Mouse (Mus musculus) c-Kit-negative CD71-positive TER-119-positive erythroid progenitor cells, embryonic 14.5 days (primary cell): ENCODE results near the gene Gtpbp8.
A peak's percentile ranks its signal among the peaks of the same experiment; 100 is the strongest.

Source experiments
- DNase-seq: peaks from one replicate; pipeline ENCODE4 v3.0.0-alpha.2; 2013; ENCODE audit warnings: low read depth, low spot score

Gtpbp8 gene

DNA sequence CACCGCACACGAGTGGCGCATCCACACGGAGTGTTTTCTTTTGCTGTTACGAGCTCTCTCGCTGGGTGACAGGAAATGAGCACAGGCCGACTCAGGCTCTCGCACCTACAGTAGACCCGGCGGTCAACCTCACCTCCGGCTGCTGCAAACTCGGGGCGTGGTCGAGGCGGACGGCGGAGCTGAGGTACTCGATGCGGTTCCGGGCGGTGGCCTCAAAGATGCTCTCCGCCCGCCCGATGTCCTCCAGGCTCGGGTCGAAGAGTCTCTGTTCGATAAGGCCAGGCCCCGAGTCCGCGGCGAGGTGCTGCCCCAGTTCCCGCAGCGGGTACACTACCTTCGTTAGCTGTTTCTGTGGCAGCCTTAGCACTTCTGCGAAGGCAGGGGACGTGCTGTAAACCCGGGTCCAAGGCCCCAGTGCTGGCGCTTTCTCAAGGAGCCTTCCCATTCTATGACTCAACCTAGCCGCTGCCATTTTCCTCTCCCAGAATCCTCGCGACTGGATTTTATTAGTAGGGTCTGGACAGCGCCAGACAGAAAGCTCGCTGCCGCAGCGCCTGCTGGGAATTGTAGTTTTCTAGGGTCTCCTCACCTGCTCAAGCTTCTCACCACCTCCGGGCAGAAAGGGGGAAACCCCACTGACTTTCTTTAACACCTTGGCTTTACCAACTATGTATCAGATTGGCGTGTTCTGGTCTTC is at the start of gene Gtpbp8:
Gene Gtpbp8 (minus strand): TSS at position 498 of the 697 bp plus-strand sequence.
- DNase-seq: peak; percentile 68

DNA sequence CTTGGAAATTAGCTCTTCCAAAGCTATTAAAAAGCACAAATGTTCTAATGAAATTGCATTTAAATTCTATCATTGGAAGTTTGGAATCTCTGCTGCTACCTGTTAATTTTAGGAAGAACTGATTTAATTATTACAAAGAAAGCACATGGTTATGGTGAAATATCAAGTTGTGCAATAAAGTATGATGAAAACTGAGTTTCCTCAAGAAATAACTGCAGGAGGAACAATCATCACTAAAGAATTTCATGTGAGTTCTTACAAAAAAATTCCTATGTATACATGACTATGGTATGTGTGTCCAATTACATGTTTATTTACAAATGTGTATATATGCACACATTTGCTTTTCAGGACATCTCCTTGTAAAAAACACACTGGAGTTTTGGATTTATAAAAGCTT is 48.3 kb upstream of the Gtpbp8 start:
- DNase-seq: no peak

DNA sequence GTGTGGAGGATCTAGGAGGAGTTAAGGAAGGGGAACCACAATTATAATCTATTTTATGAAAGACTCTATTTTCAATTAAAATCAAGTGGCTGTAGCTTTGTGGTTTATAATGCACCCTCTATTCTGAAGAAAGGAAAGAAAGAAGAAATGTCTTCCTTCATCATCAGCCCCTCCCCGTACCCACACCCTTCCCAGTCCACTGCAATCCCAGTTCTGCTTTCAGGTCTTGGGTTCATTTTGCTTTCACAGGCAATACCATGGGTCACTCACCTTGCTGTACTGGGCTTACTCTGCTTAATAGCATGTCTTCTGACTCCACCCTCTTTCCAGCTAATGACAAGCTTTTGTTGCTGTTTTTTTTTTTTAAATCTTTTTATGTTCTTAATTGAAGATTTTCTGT is 40.8 kb upstream of the Gtpbp8 start:
- no peak for DNase-seq

DNA sequence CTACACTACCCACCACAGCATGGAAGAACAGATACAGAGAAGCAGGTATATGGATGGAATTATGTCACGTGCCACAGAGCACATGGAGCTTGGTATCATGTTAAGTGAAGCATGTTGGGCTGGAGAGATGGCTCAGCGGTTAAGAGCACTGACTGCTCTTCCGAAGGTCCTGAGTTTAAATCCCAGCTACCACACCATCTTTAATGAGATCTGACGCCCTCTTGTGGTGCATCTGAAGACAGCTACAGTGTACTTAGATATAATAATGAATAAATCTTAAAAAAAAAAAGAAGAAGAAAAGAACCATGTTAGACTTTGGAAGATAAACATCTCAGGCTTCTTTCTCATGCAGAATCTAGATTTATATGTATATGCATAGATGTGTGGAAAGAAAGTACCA is 34.6 kb upstream of the Gtpbp8 start:
- DNase-seq: no peak

DNA sequence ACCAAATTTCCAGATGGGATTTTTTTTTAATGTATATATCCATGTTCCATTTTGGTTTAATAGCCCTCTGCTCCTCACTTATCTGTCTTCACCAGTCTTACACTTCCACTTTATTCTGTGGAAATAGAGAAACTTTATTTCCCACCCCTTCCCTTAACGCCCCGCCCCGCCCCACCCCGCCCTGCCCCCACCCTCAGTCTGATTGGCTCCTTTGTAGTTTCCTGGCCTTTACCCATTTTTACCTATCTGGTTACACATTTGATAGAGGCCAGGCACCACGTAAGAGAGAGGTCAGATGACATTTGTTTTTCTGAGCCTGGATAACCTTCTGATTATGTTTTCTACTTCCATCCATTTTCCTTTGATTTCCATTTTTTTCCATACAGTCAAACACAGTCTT is 33.3 kb upstream of the Gtpbp8 start:
- DNase-seq: no peak

DNA sequence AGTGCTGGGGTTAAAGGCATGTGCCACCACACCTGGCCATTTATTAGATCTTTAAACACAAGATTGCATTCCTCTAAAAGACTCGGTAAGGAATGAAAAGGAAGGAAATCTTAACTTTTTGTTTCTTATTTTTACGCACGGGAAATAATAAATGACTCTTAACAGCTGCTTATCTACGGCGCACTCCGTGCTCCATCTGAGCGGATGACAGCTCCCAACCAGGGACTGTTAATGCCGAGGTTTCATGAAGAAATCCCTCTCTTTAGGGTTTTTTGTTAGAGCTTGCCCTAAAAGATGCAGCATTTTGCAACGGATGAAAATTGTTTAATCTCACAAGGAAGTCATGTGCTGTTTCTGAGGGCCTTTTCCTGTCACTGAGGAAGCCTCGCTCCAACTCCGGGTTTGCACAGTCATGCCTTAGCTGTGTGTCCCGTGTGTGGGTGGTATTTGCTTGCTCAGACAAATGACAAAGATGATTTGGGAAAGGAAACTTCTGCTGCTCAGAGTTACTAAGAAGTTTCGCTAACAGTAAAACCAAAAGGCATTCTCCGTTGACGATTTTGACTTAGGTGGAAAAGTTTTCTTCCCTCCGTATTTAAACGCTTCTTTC is 32.5 kb upstream of the Gtpbp8 start:
- DNase-seq: peak; percentile 20

DNA sequence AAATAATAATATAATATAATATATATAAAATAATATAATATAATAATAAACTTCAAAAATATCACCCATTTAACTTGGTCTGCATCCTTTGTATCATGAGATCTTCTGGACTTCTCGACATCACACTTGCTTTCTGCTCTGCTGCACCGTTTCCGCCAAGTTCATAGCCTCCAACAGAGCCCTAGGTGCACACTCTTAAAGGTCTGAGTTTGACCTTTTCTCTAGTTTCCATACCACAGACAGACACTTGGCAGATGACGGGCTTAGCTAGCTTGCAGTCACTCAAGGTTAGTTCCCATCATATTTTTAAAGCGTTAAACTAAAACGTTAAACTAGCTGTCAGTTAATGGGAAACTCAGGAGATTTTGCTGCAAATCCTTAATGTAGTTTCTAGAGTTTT is 28.0 kb upstream of the Gtpbp8 start:
- no peak for DNase-seq

DNA sequence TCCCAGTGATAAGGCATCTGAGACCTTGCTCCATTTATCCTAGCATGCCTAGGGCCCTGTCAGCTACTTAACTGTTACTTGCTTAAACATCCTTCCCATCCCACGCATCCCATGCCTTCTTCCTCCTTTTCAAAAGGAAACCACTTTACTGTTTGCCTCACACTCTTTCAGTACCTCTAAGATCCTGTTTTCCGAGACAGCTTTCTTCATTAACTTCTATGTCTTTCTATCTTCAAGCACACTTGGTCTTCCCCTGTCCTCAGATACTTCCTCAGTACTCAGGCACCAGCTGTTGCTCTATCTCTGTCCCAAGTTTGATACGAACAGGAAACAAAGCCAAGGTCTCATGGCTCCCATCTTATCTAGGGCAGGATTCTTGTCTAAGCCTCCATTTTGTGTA is 27.5 kb upstream of the Gtpbp8 start:
- DNase-seq: no peak

DNA sequence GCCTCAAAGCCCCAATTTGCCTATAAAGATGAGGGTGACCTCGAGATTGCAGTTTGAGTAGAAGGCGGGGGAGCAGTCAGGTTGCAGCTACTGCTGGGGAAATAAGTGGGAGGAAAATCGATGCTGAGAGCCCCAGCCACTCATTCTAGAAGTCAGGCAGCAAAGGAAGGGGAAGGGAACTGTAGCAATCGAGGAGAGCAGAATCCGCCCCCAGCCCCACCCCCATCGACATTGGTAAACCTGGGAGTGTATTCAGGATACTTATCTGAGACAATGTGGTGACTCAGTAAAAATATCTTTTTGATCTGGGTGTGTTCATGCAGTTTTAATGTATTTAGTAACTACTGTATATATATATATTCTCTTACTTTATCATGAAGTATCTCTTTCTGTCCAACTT is 26.4 kb upstream of the Gtpbp8 start:
- no peak for DNase-seq

DNA sequence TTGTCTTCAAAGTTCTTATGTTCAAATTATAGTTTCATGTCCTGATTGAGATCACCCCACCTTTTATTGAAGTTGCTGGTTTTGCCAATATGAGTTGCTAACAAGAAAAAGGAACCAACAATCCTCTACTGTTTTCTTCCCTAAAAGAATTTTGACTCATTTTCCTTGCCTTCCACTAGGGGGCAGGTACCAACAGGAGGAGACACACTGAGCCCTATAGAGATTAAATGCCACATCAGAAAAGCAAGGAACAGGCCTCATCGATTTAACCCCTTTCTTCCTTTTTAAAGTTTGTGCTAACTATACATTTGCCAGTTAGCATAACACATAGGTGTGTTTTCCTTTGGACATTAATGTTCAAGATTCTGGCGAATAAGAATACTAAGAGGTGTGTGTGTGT is 21.8 kb upstream of the Gtpbp8 start:
- DNase-seq: no peak

DNA sequence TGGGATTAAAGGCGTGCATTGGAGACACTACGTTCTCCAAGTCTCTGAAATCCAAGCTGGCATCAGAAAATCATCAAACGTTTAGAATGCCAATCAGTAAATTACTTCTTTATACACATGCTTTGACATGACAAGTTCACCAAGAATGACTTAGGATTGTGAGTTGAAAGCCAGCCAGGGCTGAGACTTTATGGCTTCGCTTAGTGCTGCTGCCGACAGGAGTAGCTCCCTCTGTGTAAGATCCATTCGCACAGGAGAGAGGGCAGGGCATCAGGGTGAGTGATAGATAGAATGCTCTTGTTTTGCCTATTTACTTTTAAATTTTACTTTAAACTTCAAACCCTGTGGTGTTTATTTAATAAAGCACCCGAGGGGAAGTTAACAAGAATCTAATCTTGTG is 21.3 kb upstream of the Gtpbp8 start:
- DNase-seq: no peak

DNA sequence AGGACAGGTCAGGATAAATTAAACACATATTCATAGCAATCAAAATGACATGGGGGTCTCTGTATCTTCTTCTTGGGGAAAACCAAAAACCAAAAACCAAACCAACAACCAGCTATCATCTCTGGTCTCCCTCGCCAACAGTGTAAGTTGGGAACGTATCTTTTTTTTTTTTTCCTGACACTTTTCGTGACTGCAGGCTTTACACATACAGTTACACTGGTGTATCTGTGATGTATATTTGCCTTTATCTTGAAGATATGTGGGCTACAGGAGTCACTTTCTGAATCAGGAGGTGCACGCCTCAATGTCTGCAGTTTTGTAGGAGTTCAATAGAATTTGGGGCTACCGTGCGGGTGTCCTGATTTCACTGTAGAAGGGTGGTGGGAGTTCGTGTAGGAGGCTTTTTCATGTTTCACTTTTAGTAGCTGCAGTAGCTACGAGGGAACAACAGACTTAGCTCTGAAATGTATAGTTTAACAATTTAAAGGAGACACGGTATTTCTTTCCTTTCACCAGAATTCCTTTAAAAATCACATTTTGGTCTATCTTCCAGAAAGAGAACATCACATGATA is 20.2 kb upstream of the Gtpbp8 start:
- DNase-seq: no peak

DNA sequence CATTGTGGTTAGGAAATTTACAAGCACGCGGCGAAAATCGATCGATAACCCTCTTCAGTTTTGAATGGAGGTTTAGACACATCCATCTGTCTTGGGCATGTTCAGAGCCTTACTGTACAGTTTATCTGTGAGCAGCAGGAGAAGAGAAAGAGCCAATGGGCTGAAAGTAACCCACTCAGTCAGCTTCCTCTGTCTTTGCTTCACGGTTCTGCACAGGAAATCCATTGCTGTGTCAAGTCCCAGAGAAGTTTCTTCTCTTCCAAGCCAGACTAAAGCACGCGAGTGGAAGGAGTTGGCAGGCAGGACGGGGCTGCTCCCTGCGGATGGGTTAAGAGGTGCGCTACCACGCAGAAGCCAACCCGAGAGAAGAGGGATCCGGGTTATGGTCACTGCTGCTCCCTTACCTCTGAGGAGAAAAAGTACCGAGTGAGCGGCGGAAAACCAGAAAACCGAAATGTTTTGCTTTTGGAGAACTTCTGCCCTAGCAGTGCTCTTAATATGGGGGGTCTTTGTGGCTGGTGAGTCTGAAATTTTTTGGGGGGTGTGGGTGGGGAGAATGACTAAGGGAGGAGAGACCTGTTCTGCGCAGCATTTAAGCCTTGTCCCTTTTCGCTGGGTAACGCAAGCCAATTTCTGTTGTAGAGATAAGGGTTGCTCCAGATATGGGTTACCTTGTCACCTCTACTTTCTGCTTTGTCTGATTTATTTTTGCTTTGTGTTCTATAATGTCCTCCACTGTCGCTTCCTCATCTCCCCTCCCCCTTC is 19.6 kb upstream of the Gtpbp8 start, which contains the start of gene Cd200r1:
Gene Cd200r1 (plus strand): TSS at position 182 of the 765 bp plus-strand sequence.
- no peak for DNase-seq

DNA sequence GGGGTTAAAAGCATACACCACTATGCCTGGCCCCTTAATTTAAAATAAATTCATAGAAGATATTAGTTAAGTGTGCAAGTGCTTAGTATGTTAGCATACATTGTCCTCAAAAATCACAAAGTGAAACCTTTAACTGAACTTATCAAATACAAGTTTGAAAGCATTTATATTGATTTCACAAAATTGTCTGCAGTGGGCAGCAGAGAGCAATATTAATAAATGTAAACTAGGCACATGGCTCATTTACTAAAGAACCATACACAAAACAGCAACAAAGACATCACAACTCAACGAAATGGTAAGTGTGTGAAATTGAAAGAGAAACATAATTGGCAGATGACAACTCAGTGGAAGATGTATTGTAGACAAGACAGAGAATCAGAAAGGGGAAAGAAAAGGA is 15.6 kb upstream of the Gtpbp8 start:
- no peak for DNase-seq

DNA sequence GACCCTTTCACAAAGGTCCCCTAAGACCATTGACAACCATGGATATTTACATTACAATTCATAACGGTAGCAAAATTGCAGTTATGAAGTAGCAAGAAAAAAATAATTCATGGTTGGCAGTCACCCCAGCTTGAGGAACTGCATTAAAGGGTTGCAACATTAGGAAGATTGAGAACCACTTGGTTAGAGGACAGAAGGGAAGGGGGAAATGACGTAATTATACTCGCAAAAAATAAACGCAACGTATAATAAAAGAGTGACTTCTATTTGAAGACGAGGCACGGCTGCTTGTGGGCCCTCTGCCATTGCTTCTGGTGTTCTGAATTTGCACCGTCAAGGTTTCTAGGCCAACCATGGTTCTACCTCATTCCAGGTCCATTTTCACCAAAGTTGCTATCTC is 11.5 kb upstream of the Gtpbp8 start:
- no peak for DNase-seq

DNA sequence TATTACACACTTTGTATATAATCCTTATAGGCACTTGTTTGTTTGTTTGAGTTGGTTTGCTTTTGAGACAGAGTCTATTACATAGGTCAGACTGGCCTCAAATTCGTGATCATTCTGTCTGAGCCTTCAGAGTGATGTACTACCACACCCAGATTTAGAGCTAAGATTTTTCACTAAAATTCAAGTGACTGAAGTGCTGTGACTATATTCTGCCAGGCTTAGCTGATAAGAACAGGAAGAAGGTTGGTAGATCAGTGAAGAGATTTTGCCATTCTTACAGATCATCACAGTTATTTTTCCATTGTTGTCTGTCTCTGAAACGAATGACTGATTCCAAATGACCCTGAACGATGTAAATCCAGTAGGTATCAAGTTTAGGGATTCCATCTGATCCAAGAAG is 1.8 kb upstream of the Gtpbp8 start:
- DNase-seq: no peak

DNA sequence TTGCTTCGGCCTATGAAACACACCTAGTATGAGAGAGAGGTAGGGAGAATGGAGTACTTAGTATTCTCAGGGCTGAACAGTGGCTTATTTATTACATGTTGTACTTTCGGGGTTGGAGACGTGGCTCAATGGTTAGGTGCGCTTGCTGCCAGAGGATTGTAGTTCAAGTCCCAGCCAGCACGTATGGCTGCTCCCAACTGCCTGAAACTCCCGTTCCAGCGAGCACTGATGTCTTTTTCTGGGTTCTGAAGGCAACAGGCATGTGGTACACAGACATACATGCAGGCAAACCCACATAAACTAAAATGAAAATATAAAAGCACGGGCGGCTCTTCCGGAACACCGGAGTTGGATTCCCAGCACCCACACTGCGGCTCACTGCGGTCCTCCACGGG is 695 bp downstream of the Gtpbp8 start:
- no peak for DNase-seq

DNA sequence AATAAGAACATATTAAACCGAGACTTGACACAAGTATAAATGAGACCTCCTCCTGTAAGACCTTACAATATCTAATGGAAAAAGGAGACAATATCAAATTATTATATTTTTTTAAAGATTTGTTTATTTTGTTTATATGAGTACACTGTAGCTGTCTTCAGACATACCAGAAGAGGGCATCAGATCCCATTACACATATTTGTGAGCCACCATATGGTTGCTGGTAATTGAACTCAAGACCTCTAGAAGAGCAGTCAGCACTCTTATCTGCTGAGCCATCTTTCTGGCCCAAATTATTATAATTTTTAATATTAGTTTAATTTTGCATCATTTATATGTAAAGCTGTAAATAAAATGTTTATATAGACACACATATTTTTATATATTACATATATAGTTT is 3.4 kb downstream of the Gtpbp8 start:
- DNase-seq: no peak

DNA sequence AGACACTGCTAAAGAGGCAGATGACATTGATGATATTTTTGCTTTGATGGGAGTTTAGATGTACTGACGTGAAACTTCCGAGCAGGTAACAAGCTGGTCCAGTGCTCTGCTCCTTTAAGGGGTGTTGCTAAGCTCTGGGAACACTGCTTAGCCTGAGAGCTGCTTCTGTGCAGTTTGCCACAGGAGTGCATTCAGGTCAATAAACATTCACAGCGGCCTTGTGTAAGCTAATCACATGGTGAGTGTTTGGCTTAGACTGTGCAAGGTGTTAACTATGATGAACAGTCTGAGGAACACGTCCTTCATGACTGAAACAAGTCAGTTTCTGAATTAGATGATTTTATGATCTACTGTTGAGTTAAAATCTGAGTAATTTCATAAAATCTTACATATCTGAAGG is 10.0 kb downstream of the Gtpbp8 start:
- DNase-seq: no peak

DNA sequence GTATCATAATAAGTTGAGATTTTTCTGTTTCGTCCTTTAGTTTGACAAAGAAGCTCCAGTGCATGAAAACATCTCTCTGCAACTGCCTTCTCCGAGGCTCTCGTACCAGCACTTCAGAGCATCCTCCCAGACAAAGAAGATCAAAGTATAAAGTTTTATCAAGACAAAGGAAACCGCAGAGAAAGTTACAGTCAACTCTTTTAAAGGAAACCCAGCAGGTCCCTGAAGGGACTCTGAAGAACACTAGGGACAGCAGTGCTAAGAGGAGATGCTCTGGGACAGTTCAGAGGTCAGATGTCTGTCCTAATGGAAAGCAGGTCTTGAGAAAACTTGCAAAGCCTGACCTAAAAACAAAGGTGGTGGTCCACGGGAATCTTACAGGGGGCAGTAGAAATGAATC is 10.5 kb downstream of the Gtpbp8 start:
- DNase-seq: no peak

DNA sequence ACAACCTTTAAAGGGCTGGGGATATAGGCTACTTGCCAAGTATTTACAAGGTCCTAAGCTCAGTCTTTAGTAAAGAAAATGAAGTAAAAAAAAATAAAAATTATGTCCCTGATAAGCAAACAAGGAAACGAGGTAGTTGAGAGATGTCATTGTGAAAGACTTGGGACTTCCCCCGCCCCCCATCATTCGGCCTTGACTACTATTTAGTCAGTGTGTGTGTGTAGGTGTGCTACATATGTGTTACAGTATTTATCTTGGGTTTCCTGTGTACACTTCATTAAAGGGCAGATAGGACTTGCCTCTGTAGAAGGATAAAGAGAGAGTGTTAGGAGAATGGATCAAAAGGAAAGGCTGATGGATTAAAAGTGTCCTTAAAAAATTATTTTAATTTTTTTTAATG is 12.1 kb downstream of the Gtpbp8 start:
- no peak for DNase-seq

DNA sequence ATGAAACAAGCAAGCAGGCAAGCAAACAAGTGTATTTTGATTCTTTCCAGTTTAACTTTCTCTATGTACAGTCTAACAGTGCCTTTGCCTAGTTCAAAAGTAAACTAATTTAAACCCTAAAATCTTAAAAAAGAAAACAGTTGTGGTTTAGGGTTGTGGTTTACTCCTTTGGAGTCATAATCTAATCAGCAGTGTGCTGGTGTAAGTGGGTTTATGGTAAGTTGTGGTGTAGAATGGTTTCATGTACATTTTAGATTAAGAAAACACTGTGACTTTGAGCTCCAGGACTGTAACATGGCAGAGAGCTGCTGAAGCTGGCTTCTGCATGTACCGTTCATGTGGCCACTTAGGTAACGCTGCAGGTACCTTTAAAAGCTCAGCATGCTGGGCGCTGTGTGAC is 18.6 kb downstream of the Gtpbp8 start:
- DNase-seq: no peak
